Mouse (Mus musculus) liver, embryonic 14.5 days (tissue): ENCODE data around the gene Zcchc3. TPM values are rescaled to one million over a fixed set of nuclear protein-coding genes. Genes with fewer than 3 reads are reported as not detected.

Source experiments
- ATAC-seq: fragments of 200-750 bp; cut with Nextera tagmentation; 2 replicates; pipeline ENCODE4 v1.8.0; 2017; ENCODE audit warnings: moderate number of reproducible peaks, mild to moderate bottlenecking, moderate library complexity; ENCODE audit not compliant: insufficient read depth
- DNase-seq, 3 experiments: peaks; one replicate each; pipeline ENCODE4 v3.0.0-alpha.2; 2012 to 2013; ENCODE audit warnings: low read depth in 3 of 3, low spot score in 3 of 3
- H3K27ac ChIP-seq: fragments of 300-500 bp; sonication (generic); 2 replicates; pipeline ENCODE4 v1.5.1; 2014; ENCODE audit warnings: moderate library complexity, mild to moderate bottlenecking, control low read depth, inconsistent platforms
- H3K27me3 ChIP-seq: fragments of 300-500 bp; sonication (generic); 2 replicates; pipeline ENCODE4 v1.6.1; 2014; ENCODE audit warnings: mild to moderate bottlenecking, low read length, moderate library complexity; ENCODE audit not compliant: control insufficient read depth, insufficient read depth
- H3K36me3 ChIP-seq: fragments of 300-500 bp; sonication (generic); replicated peaks from 2 replicates; pipeline ENCODE4 v1.6.1; 2014; ENCODE audit warnings: low read depth; ENCODE audit not compliant: control insufficient read depth, insufficient read depth
- H3K4me1 ChIP-seq, 2 experiments: fragments of 200-500 bp in 1 of 2; fragments of 300-500 bp in 1 of 2; sonication (generic) in 1 of 2; replicated peaks; 2 replicates each; pipeline ENCODE4 v1.6.1; 2012 to 2014; ENCODE audit warnings: antibody characterized with exemption in 1 of 2, inconsistent platforms in 1 of 2, low read length in 1 of 2; ENCODE audit not compliant: control insufficient read depth in 2 of 2, insufficient read depth in 2 of 2
- H3K4me2 ChIP-seq: fragments of 300-500 bp; sonication (generic); 2 replicates; pipeline ENCODE4 v1.6.1; 2014; ENCODE audit warnings: low read depth, mild to moderate bottlenecking, control low read depth, moderate library complexity
- H3K4me3 ChIP-seq, 2 experiments: fragments of 200-500 bp in 1 of 2; fragments of 300-500 bp in 1 of 2; sonication (generic) in 1 of 2; 2 replicates each; pipeline ENCODE4 v1.5.1; 2012 to 2014; ENCODE audit warnings: low read depth in 2 of 2, low read length in 2 of 2, mild to moderate bottlenecking in 2 of 2, control low read depth in 1 of 2, inconsistent platforms in 1 of 2, moderate library complexity in 1 of 2; ENCODE audit not compliant: insufficient read depth in 1 of 2
- H3K9ac ChIP-seq: fragments of 300-500 bp; sonication (generic); replicated peaks from 2 replicates; pipeline ENCODE4 v1.6.1; 2014; ENCODE audit warnings: mild to moderate bottlenecking, control low read depth, moderate library complexity
- H3K9me3 ChIP-seq: fragments of 300-500 bp; sonication (generic); 2 replicates; pipeline ENCODE4 v1.6.1; 2016; ENCODE audit warnings: low read length, mixed read lengths; ENCODE audit not compliant: control insufficient read depth
- CTCF ChIP-seq: IDR thresholded peaks from 2 replicates; pipeline ENCODE4 v1.5.1; 2016; ENCODE audit warnings: antibody characterized with exemption, low read depth, control low read depth
- EP300 ChIP-seq: IDR thresholded peaks from 2 replicates; pipeline ENCODE4 v1.6.1; 2016; ENCODE audit warnings: antibody characterized with exemption, low read depth
- WGBS: fragments of 180-500 bp; shearing (Covaris S2); extraction: QIAGEN DNeasy Blood & Tissue Kit; methylation state at CpG from one replicate; pipeline ENCODE4 v1.1.7; 2014; ENCODE audit not compliant: insufficient replicate concordance; 5-methylcytosine and 5-hydroxymethylcytosine counted together
- polyA plus RNA-seq, 2 experiments: library from polyadenylated mRNA; depleted of rRNA in 1 of 2; stranded (reverse) in 1 of 2; unstranded in 1 of 2; fragments of >200 nt; fragmentation: Nextera tagmentation in 1 of 2; extraction: Ambion mirVana in 1 of 2; gene quantifications; 2 replicates each; pipeline versions ENCODE4 v1.2.1 to v1.2.3; 2012 to 2014

Gene Zcchc3
- polyA plus RNA-seq, 2 experiments: 8.7 to 9.1 TPM

GRCm38 (mm10) chr2:152375652-152376344, 39.0 kb downstream of the Zcchc3 start:
- ATAC-seq: no peak
- DNase-seq: no peak
- H3K4me3 ChIP-seq: no peak overlapping the region
- no peaks in the 10 kb centered on the region for H3K36me3 ChIP-seq
- H3K9ac ChIP-seq: no peak overlapping the region
- H3K4me1 ChIP-seq: peaks cover 0 to 5% of the 10 kb centered on the region in 2 experiments; a peak in 3 of 4 replicates
- TF ChIP-seq EP300 (no peak), CTCF (no peak)
- H3K9me3 ChIP-seq: no peaks in the 10 kb centered on the region
- no peak overlapping the region for H3K4me2 ChIP-seq
- H3K27me3 ChIP-seq: peaks cover 28% of the 10 kb centered on the region
- no peak overlapping the region for H3K27ac ChIP-seq
- 9% methylated on average over 21 of the region's 21 CpGs for WGBS

- WGBS: 52% methylated on average over 9 of the region's 9 CpGs
- H3K36me3 ChIP-seq: no peaks in the 10 kb centered on the region
- no peak overlapping the region for H3K4me3 ChIP-seq
- no peak overlapping the region for H3K4me2 ChIP-seq
- DNase-seq (no peak), ATAC-seq (no peak)
- TF ChIP-seq EP300 (no peak), CTCF (no peak)
- H3K9ac ChIP-seq: no peak overlapping the region
- no peaks in the 10 kb centered on the region for H3K9me3 ChIP-seq
- H3K4me1 ChIP-seq: peaks cover 0 to 5% of the 10 kb centered on the region in 2 experiments; a peak in 3 of 4 replicates
- H3K27ac ChIP-seq: no peak overlapping the region
- peaks cover 28% of the 10 kb centered on the region for H3K27me3 ChIP-seq
These were observed 41.3 kb downstream of the Zcchc3 start for GRCm38 (mm10) chr2:152373547-152373946.

DNA sequence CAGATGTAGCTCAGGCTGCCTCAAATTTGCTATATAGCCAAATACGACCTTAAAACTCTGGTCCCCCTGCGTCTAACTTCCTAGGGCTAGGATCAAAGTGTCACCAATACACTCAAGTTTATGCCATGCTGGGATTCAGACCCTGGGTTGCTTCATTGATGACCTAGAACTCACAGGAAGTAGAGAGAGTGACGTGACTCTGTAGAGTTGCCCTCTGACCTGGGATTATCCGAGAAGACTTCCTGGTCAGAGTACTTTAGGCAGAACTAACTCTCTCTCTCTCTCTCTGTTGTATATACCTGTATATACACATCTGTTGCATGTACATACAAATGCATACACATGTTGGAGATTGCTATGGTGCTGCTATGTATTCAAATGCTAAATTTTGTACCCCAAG, 42.2 kb downstream of the Zcchc3 start:
- TF ChIP-seq CTCF: no peak
- no peak for TF ChIP-seq EP300
- H3K4me2 ChIP-seq: no peak overlapping the region
- H3K4me3 ChIP-seq: no peak overlapping the region
- no peaks in the 10 kb centered on the region for H3K36me3 ChIP-seq
- no peak overlapping the region for H3K27ac ChIP-seq
- H3K27me3 ChIP-seq: peaks cover 28% of the 10 kb centered on the region
- no peaks in the 10 kb centered on the region for H3K9me3 ChIP-seq
- no peak for ATAC-seq
- 43% methylated on average over 4 of the region's 4 CpGs for WGBS
- H3K9ac ChIP-seq: no peak overlapping the region
- no peak for DNase-seq
- peaks cover 0 to 5% of the 10 kb centered on the region in 2 experiments; a peak in 3 of 4 replicates for H3K4me1 ChIP-seq

DNA sequence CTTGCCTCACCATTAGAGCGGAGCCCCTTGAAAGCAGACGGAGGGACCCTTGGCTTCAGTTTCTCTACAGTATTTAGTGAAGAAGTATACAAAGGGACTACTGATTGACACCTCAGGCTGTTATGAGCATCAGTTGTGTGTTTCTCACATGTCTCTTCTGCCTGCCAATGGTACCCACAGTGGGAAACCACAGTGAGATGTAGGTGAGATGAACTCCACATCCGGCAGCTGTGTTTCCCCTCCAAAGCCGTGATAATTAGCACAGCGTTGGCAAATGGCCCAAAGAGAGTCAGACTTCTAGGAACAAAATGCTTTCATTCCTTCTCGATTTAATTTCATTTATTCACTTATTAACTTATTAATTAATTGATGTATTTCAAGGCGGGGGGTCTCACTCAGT, 42.7 kb downstream of the Zcchc3 start:
- no peak overlapping the region for H3K27ac ChIP-seq
- ATAC-seq: no peak

DNA sequence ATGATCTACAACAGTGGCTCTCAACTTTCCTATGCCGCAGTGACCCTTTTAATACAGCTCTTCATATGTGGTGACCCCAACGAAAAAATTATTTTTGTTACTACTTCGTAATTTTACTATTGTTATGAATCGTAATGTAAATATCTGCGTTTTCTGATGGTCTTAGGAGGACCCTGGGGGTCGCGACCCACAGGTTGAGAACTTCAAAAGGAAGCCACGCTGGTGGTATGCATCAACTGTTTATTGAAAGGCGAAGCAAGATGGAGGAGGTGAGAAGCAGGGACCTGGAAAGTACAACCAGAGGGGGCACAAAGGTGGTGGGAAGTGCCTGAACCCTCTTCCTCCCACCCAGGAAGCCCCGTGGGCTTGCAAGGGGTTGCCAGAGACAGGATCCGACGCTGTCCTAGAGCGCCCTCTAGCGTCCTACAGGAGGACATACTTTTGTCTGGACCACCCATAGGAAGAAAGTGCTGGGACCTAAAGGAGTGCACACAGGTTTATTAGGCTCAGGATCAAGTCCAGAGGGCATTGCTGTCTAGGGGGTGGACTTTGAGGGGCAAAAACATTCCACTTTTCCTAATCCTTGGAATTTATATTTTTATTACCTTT, 46.2 kb downstream of the Zcchc3 start:
- no peak overlapping the region for H3K4me2 ChIP-seq
- no peak overlapping the region for H3K4me3 ChIP-seq
- TF ChIP-seq EP300 (no peak), CTCF (peak; percentile 95)
- no peaks in the 10 kb centered on the region for H3K27me3 ChIP-seq
- 20% methylated on average over 14 of the region's 14 CpGs for WGBS
- no peak overlapping the region for H3K27ac ChIP-seq
- H3K36me3 ChIP-seq: no peaks in the 10 kb centered on the region
- H3K4me1 ChIP-seq: peaks cover 0 to 1% of the 10 kb centered on the region in 2 experiments; a peak in 1 of 4 replicates
- no peaks in the 10 kb centered on the region for H3K9me3 ChIP-seq
- no peak overlapping the region for H3K9ac ChIP-seq
- ATAC-seq: 0 out of 2 replicates have a peak, but pooled peaks have one; percentile 16
- peak; percentile 40 to 50 (median 48) for DNase-seq

More for the DNA sequence above, 42.7 kb downstream of the Zcchc3 start:
- H3K27me3 ChIP-seq: peaks cover 25% of the 10 kb centered on the region
- no peak for DNase-seq
- H3K4me3 ChIP-seq: no peak overlapping the region
- H3K4me1 ChIP-seq: peaks cover 0 to 5% of the 10 kb centered on the region in 2 experiments; a peak in 3 of 4 replicates
- H3K36me3 ChIP-seq: no peaks in the 10 kb centered on the region
- H3K4me2 ChIP-seq: no peak overlapping the region
- TF ChIP-seq CTCF (no peak), EP300 (no peak)
- H3K9ac ChIP-seq: no peak overlapping the region
- H3K9me3 ChIP-seq: no peaks in the 10 kb centered on the region
- 58% methylated on average over 7 of the region's 7 CpGs for WGBS
